Mouse (Mus musculus) brown adipose tissue, adult 24 weeks (tissue): ENCODE measurements around the gene Atp2b2. TPM values are rescaled to one million over a fixed set of nuclear protein-coding genes. Genes with fewer than 3 reads are reported as not detected.

Experiments used
- H3K27ac ChIP-seq: fragments of 200-500 bp; replicated peaks from 2 replicates; pipeline ENCODE4 v1.5.1; 2012; ENCODE audit warnings: low read depth, mild to moderate bottlenecking, low read length
- H3K4me1 ChIP-seq: fragments of 200-500 bp; 2 replicates; pipeline ENCODE4 v1.6.1; 2012; ENCODE audit warnings: low read length, mixed read lengths; ENCODE audit not compliant: control insufficient read depth, insufficient read depth, insufficient read length
- H3K4me3 ChIP-seq: fragments of 200-500 bp; 2 replicates; pipeline ENCODE4 v1.5.1; 2012; ENCODE audit warnings: low read depth, mild to moderate bottlenecking, low read length, moderate library complexity; ENCODE audit not compliant: insufficient read depth
- polyA plus RNA-seq: library from polyadenylated mRNA; stranded (reverse); fragments of >200 nt; gene quantifications from 2 replicates; pipeline ENCODE4 v1.2.4, GENCODE M21; 2012; ENCODE audit not compliant: missing spikeins, insufficient read depth, insufficient read length

Atp2b2 gene
- polyA plus RNA-seq, 1 experiment, result not detected

GRCm38 (mm10) chr6:113695766-113696355 lies 346.6 kb downstream of the Atp2b2 start:
- peak overlapping the region; percentile 51; the same call in 1 of the 2 replicates for H3K4me3 ChIP-seq
- peaks cover 11% of the 10 kb centered on the region for H3K4me1 ChIP-seq
- H3K27ac ChIP-seq, result peak overlapping the region; percentile 99

GRCm38 (mm10) chr6:113695203-113695602 lies 347.2 kb downstream of the Atp2b2 start:
- peaks cover 15% of the 10 kb centered on the region for H3K4me1 ChIP-seq
- H3K4me3 ChIP-seq, result no peak overlapping the region
- H3K27ac ChIP-seq, result peak overlapping the region; percentile 99

Other genes with a start within 250 kb of the Atp2b2 start
- not detected in 2 replicates for gene Slc6a11, start 88.6 kb upstream of the Atp2b2 start, polyA plus RNA-seq
- not detected in 2 replicates for gene Slc6a1, start 240.0 kb upstream of the Atp2b2 start, polyA plus RNA-seq